Mouse (Mus musculus): ENCODE results near the gene Cacna1a.

Cacna1a gene

GRCm38 (mm10) chr8:84388275-84388674 lies at the start of gene Cacna1a:
Gene Cacna1a (plus strand): TSS chr8:84388440.
- DNase-seq (ENCODE audit: low read depth, low spot score), result no peak

GRCm38 (mm10) chr8:84338493-84338892 lies 49.7 kb upstream of the Cacna1a start:
- no peak for DNase-seq (ENCODE audit: low read depth, low spot score)

GRCm38 (mm10) chr8:84339320-84339719 lies 48.9 kb upstream of the Cacna1a start:
- peak; percentile 58 for DNase-seq (ENCODE audit: low read depth, low spot score)

- no peak for DNase-seq (ENCODE audit: low read depth, low spot score)
Observed at GRCm38 (mm10) chr8:84339867-84340266, 48.4 kb upstream of the Cacna1a start.

- DNase-seq (ENCODE audit: low read depth, low spot score), result peak; percentile 30
Observed at GRCm38 (mm10) chr8:84340671-84341070, 47.6 kb upstream of the Cacna1a start.

GRCm38 (mm10) chr8:84345493-84345892 lies 42.7 kb upstream of the Cacna1a start:
- no peak for DNase-seq (ENCODE audit: low read depth, low spot score)

GRCm38 (mm10) chr8:84346421-84346820 lies 41.8 kb upstream of the Cacna1a start:
- DNase-seq (ENCODE audit: low read depth, low spot score), result no peak

GRCm38 (mm10) chr8:84349526-84349925 lies 38.7 kb upstream of the Cacna1a start:
- DNase-seq (ENCODE audit: low read depth, low spot score), result no peak

- DNase-seq (ENCODE audit: low read depth, low spot score), result no peak
Observed at GRCm38 (mm10) chr8:84350960-84351359, 37.3 kb upstream of the Cacna1a start.

- peak; percentile 81 for DNase-seq (ENCODE audit: low read depth, low spot score)
Observed at GRCm38 (mm10) chr8:84356482-84356881, 31.8 kb upstream of the Cacna1a start.

- DNase-seq (ENCODE audit: low read depth, low spot score), result peak; percentile 88
Observed at GRCm38 (mm10) chr8:84357631-84358371, 30.4 kb upstream of the Cacna1a start.

- DNase-seq (ENCODE audit: low read depth, low spot score), result peak; percentile 92
Observed at GRCm38 (mm10) chr8:84363428-84364134, 24.7 kb upstream of the Cacna1a start.

GRCm38 (mm10) chr8:84365197-84365596 lies 23.0 kb upstream of the Cacna1a start:
- no peak for DNase-seq (ENCODE audit: low read depth, low spot score)

- DNase-seq (ENCODE audit: low read depth, low spot score), result peak; percentile 48
Observed at GRCm38 (mm10) chr8:84370972-84371371, 17.3 kb upstream of the Cacna1a start.

GRCm38 (mm10) chr8:84375038-84375437 lies 13.2 kb upstream of the Cacna1a start:
- DNase-seq (ENCODE audit: low read depth, low spot score), result no peak

GRCm38 (mm10) chr8:84375803-84376202 lies 12.4 kb upstream of the Cacna1a start:
- DNase-seq (ENCODE audit: low read depth, low spot score), result no peak

- DNase-seq (ENCODE audit: low read depth, low spot score), result no peak
Observed at GRCm38 (mm10) chr8:84376564-84376963, 11.7 kb upstream of the Cacna1a start.

GRCm38 (mm10) chr8:84381676-84382075 lies 6.6 kb upstream of the Cacna1a start:
- DNase-seq (ENCODE audit: low read depth, low spot score), result no peak

- DNase-seq (ENCODE audit: low read depth, low spot score), result no peak
Observed at GRCm38 (mm10) chr8:84388773-84389172, 533 bp downstream of the Cacna1a start.

- no peak for DNase-seq (ENCODE audit: low read depth, low spot score)
Observed at GRCm38 (mm10) chr8:84389173-84389572, 933 bp downstream of the Cacna1a start.

- peak; percentile 74 for DNase-seq (ENCODE audit: low read depth, low spot score)
Observed at GRCm38 (mm10) chr8:84391611-84392010, 3.4 kb downstream of the Cacna1a start.

GRCm38 (mm10) chr8:84395751-84396457 lies 7.7 kb downstream of the Cacna1a start:
- peak; percentile 69 for DNase-seq (ENCODE audit: low read depth, low spot score)

All from ZHBTc4 (cell line).